Mouse (Mus musculus) heart, embryonic 10.5 days (tissue): ENCODE results near the gene Dlg5. TPM values are rescaled to one million over a fixed set of nuclear protein-coding genes. Genes with fewer than 3 reads are reported as not detected.

Experiments used
- DNase-seq: peaks from one replicate; pipeline ENCODE4 v3.0.0-alpha.2; 2017; ENCODE audit warnings: low spot score
- H3K27ac ChIP-seq: fragments of 300-500 bp; sonication (generic); 2 replicates; pipeline ENCODE4 v1.5.1; 2016; ENCODE audit warnings: mild to moderate bottlenecking
- H3K27me3 ChIP-seq: fragments of 300-500 bp; sonication (generic); 2 replicates; pipeline ENCODE4 v1.6.1; 2016; ENCODE audit warnings: mild to moderate bottlenecking; ENCODE audit not compliant: poor library complexity, insufficient read depth, severe bottlenecking
- H3K36me3 ChIP-seq: fragments of 300-500 bp; sonication (generic); 2 replicates; pipeline ENCODE4 v1.6.1; 2016; ENCODE audit warnings: mild to moderate bottlenecking, moderate library complexity
- H3K4me1 ChIP-seq: fragments of 300-500 bp; sonication (generic); 2 replicates; pipeline ENCODE4 v1.6.1; 2016; ENCODE audit warnings: mild to moderate bottlenecking
- H3K4me3 ChIP-seq: fragments of 300-500 bp; sonication (generic); 2 replicates; pipeline ENCODE4 v1.5.1; 2016; ENCODE audit warnings: mild to moderate bottlenecking, moderate library complexity
- H3K9me3 ChIP-seq: fragments of 300-500 bp; sonication (generic); 2 replicates; pipeline ENCODE4 v1.6.1; 2016; ENCODE audit warnings: mild to moderate bottlenecking, moderate library complexity
- WGBS: fragments of 180-500 bp; shearing (Covaris S2); methylation state at CpG from one replicate; pipeline ENCODE4 v1.1.7; 2016; 5-methylcytosine and 5-hydroxymethylcytosine counted together
- polyA plus RNA-seq: library from polyadenylated mRNA; unstranded; fragments of >200 nt; fragmentation: Nextera tagmentation; extraction: Ambion mirVana; gene quantifications from 2 replicates; pipeline ENCODE4 v1.2.1, GENCODE M21; 2016

Gene Dlg5
- polyA plus RNA-seq: 11.3 and 15.1 TPM in 2 replicates

DNA sequence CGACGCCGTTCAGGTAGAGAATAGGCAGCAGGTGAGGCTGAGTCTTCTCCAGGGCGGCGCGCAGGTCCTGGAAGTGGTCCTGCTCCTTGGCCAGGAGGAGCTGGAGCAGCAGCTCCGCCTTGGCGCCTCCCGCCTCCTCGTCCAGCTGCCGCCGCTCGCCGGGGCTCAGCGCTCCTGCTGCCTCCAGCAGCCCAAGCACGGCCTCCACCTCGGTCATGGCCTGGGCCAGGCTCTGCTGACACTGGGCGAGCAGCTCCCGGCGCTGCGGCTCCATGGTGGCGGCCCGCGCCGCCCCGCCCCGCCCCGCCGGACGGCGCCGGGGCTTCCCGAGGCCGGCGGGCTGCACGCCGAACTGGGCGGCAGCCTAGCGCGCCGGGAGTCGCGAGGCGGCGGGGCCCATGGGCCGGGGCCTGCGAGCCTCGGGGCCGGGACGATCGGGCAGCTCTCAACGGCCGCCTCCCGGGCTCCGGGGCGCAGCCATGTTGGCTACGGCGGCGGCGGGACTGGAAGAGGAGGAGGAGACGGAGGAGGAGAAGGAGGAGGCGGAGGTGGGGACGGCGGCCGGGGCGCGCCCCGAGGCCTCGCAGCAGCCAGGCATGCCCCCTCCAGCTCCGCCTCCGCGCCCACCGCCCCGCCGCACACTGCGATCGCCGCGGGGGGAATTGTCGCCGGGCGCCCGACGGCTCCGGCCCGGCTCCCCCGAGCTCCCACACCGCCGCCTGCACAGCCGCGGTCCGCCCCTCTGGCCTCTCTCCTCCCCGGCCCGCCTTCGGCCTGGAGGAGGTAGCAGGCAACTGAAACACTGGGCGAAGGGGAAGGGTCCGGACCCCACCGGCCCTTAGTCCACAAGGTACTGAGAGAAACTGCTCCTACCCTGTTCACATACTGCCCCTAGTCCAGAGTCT lies at the start of gene Dlg5:
Gene Dlg5 (minus strand): TSS at position 744 of the 905 bp plus-strand sequence.
- H3K4me1 ChIP-seq: peaks cover 26% of the 10 kb centered on the region; the same call in 1 of the 2 replicates
- H3K4me3 ChIP-seq: peak within 1 kb of the TSS; percentile 81
- H3K9me3 ChIP-seq: no peaks in the 10 kb centered on the region
- under 1% methylated on average over 92 of the region's 98 CpGs for WGBS
- H3K27ac ChIP-seq: peak within 1 kb of the TSS; percentile 99
- H3K36me3 ChIP-seq: peaks cover 16% of the 10 kb centered on the region
- H3K27me3 ChIP-seq: no peaks in the 10 kb centered on the region; the same call in 1 of the 2 replicates
- peak; percentile 84 for DNase-seq

DNA sequence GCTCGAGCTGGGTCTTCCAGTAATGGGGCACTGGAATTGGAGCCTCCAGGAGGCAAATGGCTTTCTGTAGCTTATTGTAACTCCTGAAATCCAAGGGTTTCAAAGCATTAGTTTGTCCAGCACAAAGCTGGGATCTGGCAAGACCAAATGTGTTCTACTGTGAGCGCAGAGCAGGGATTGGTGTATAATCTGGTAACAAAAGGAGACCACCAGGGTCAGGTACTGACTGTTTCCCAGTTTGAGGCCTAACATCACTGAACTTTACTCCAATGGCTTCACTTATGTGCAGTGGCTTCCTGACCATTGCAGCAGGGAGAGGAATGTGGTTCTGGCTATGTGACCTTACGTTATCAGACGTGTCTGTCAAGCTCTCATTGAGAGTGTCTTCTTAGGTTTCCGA lies 47.9 kb upstream of the Dlg5 start:
- peak; percentile 61 for DNase-seq
- Histone ChIP-seq H3K4me3 (no peak overlapping the region), H3K4me1 (peaks cover 13% of the 10 kb centered on the region; the same call in 1 of the 2 replicates), H3K36me3 (no peaks in the 10 kb centered on the region), H3K9me3 (no peaks in the 10 kb centered on the region), H3K27ac (peak overlapping the region; percentile 31; the same call in 1 of the 2 replicates), H3K27me3 (no peaks in the 10 kb centered on the region)
- 47% methylated on average over 5 of the region's 5 CpGs for WGBS

DNA sequence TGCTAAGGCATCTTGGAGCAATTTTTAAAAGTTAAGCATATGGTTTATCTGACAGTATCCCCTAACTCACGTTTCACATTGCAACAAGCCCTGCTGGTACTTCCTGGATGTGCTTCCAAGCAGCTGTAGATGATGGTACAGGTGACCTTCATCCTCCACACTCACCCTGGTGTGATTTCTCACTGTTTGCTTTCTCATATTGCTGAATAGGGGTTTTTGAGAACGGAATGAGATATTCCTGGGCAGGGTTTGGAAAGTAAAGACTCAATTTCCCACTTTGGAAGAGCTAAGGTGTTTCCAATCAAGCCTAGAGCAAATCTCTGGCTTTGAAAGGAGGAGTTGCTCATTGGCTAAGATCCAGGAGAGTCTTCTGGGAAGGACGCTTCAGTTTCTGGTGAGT lies 47.2 kb upstream of the Dlg5 start, which contains the start of gene E330034G19Rik:
Gene E330034G19Rik (plus strand): TSS at position 301 of the 400 bp plus-strand sequence.
- Histone ChIP-seq H3K4me3 (no peak within 1 kb of the TSS), H3K9me3 (no peaks in the 10 kb centered on the region), H3K4me1 (peaks cover 13% of the 10 kb centered on the region; the same call in 1 of the 2 replicates), H3K27me3 (no peaks in the 10 kb centered on the region), H3K27ac (peak within 1 kb of the TSS; percentile 31; the same call in 1 of the 2 replicates), H3K36me3 (no peaks in the 10 kb centered on the region)
- no peak for DNase-seq
- WGBS: 49% methylated on average over 3 of the region's 3 CpGs

DNA sequence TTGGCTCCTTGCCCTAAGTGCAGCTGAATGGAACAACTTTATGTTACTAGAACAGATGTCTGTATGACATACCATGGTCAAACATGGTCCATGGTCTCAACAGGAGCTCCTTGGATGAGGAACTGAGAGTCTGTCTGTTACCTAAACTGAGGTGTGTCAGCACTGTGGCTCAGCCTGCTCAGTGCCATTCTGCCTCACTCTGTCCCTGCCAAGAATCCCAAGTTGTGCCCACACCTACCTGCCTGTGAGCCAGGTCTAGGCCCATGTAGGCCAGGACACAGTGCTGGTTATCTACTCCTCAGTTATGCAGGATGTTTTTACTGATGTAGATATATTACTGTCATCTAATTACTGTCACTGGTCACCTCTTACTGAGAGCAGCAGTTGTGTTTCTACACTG lies 45.0 kb upstream of the Dlg5 start:
- no peak overlapping the region for H3K27ac ChIP-seq
- peak; percentile 58 for DNase-seq
- no peak overlapping the region for H3K4me3 ChIP-seq
- peaks cover 23% of the 10 kb centered on the region for H3K4me1 ChIP-seq
- no peaks in the 10 kb centered on the region for H3K36me3 ChIP-seq
- H3K27me3 ChIP-seq: no peaks in the 10 kb centered on the region
- H3K9me3 ChIP-seq: no peaks in the 10 kb centered on the region

DNA sequence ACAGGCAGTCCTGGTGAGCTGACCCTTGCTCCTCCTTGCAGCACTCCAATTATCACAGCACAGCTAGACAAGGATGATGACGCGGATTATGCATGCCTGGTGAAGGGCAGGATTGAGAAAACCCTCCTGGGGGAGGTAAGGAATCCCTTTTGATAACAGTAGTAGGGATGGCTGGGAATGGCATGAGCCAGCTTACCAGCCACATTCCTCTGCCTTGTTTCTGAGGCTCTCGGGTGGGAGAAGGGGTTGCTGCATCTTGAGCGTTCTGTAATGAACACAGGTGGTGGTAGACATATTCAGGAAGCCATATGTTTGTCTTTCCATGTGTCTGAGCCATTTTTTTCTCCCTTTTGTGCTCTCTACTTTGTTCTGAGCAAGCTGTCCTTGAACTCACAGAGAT lies 40.4 kb upstream of the Dlg5 start:
- H3K27me3 ChIP-seq: no peaks in the 10 kb centered on the region
- WGBS: 26% methylated on average over 4 of the region's 4 CpGs

DNA sequence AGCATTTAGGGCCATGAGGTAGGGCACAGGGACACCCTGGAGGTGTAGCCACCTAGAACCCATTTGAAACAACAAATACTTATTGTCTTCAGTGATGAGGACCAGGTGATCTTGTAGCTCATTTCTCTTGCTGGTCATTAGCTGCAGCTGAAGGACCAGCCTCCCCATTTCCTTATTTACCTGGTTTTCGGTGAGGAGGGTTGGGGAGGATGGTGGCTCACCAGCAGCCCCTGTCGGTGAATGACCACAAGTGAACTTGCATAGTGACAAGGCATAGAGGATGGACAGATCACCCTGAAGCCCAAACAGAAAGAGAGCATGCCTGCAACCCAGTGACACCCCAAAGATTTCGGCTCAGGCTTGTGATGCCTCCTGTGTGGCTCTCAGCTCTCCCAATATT lies 36.6 kb upstream of the Dlg5 start:
- Histone ChIP-seq H3K4me3 (no peak overlapping the region), H3K4me1 (peaks cover 12% of the 10 kb centered on the region), H3K27me3 (no peaks in the 10 kb centered on the region), H3K9me3 (no peaks in the 10 kb centered on the region), H3K36me3 (no peaks in the 10 kb centered on the region), H3K27ac (no peak overlapping the region)
- peak; percentile 55 for DNase-seq
- 64% methylated on average over 3 of the region's 3 CpGs for WGBS

More for the DNA sequence above, 40.4 kb upstream of the Dlg5 start:
- H3K4me3 ChIP-seq: no peak overlapping the region
- DNase-seq: peak; percentile 76
- H3K9me3 ChIP-seq: no peaks in the 10 kb centered on the region
- peaks cover 15% of the 10 kb centered on the region for H3K4me1 ChIP-seq
- H3K27ac ChIP-seq: no peak overlapping the region
- H3K36me3 ChIP-seq: no peaks in the 10 kb centered on the region

DNA sequence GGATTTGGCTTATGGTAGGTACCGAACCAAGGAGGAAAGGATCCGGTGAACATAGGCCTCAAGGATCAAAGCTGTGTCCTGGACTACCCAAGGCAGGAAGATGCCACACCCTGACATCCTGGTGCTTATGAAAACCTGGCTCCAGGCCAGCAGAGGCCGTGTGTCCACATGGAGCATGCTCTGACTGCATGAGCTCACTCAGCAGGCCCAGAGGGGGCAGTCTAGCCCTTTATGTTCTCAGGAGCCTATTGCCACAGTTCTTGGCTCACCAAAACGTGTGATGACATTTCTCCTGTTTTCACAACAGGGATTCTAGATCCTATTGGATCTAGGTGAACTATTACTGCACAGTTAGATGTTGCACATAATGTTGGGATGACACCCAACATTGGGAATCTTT lies 35.6 kb upstream of the Dlg5 start:
- DNase-seq: peak; percentile 63
- no peak overlapping the region for H3K27ac ChIP-seq
- no peaks in the 10 kb centered on the region for H3K9me3 ChIP-seq
- H3K27me3 ChIP-seq: no peaks in the 10 kb centered on the region
- H3K4me1 ChIP-seq: peaks cover 9% of the 10 kb centered on the region
- H3K36me3 ChIP-seq: no peaks in the 10 kb centered on the region
- WGBS: 61% methylated on average over 4 of the region's 4 CpGs
- no peak overlapping the region for H3K4me3 ChIP-seq

DNA sequence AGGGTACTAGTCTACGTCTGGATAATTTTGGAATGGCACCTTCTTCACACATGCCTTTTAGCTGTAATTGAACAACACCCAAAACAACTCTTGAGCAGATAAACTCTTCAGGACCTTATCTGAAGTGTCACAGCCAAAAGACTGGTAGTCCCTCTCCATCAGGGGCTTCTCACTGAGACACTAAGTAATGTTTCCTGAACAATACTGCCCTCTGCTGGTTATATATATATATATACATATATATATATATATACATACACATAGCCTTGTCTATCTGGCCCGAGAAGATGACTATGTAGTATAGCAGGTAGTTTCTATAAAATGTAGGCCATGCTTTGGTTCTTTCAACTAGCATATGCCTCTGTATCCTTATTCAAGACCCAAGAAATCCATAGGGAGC lies 29.8 kb upstream of the Dlg5 start:
- H3K4me3 ChIP-seq: no peak overlapping the region
- no peaks in the 10 kb centered on the region for H3K4me1 ChIP-seq
- no peaks in the 10 kb centered on the region for H3K27me3 ChIP-seq
- DNase-seq: no peak
- H3K27ac ChIP-seq: no peak overlapping the region
- H3K9me3 ChIP-seq: no peaks in the 10 kb centered on the region
- H3K36me3 ChIP-seq: no peaks in the 10 kb centered on the region
- 25% methylated on average over 2 of the region's 2 CpGs for WGBS

DNA sequence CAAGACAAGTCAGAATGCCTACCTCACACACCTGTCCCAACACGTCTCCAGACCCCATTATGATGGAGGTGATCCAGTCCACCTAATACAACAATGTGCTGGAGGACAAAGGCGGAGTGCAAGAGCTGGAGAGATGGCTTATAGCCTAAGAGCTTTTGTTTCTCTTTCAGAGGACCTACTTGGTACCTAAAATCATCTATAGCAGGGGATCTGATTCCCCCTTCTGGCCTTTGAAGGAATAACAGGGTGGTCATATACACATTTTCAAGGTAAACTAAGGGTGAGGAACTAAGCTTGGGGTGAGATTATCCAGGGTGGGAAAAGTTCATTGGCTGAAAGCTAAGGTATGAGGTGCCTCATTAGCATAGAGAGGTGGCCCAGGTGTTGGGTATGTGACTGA lies 27.9 kb upstream of the Dlg5 start:
- WGBS: 59% methylated on average over 2 of the region's 2 CpGs
- no peak overlapping the region for H3K27ac ChIP-seq

DNA sequence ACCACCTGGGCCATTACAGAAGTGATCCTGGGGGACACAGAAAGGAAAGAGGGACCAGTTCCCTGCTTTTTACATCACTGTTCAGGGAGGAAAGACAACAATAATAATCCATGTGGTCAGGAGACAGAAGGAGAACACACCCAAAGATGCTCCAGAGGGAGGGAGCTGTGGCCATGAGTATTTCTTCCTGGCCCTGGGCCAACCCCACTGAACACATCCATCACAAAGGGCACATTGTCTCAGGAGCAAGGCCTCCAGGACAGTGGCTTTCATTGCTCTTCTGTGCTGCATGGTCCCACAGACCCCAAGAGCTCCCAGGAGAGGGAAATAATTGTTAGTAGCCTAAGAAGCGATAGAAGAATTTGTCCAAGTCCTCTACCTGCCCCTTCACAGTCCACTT lies 23.9 kb upstream of the Dlg5 start:
- Histone ChIP-seq H3K4me3 (no peak overlapping the region), H3K27me3 (no peaks in the 10 kb centered on the region), H3K4me1 (no peaks in the 10 kb centered on the region), H3K27ac (no peak overlapping the region), H3K9me3 (no peaks in the 10 kb centered on the region), H3K36me3 (no peaks in the 10 kb centered on the region)
- no peak for DNase-seq
- WGBS: 75% methylated on average over 1 of the region's 1 CpGs

More for the DNA sequence above, 27.9 kb upstream of the Dlg5 start:
- Histone ChIP-seq H3K4me1 (no peaks in the 10 kb centered on the region), H3K9me3 (no peaks in the 10 kb centered on the region), H3K4me3 (no peak overlapping the region), H3K36me3 (no peaks in the 10 kb centered on the region), H3K27me3 (no peaks in the 10 kb centered on the region)
- no peak for DNase-seq

DNA sequence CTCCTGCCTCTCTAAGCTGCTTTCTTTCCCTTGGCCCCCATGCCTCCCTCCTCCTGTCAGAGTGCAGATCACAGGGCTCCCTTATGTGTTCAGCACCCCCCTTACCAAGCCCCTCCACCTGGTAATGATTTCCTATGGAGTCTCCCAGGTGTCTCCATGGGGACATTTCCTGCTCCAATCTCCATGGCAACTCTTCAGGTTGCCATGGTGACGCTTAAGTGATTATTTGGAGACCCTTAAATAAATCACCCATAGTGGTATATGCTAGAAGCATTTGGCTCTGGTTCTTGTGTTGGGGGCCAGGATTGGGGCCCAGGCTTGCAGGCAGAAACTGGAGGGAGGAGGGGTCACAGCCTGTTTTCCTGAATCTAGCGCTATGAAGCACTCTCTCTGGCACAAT lies 17.2 kb upstream of the Dlg5 start:
- H3K27me3 ChIP-seq: peaks cover 11% of the 10 kb centered on the region; the same call in 1 of the 2 replicates
- no peaks in the 10 kb centered on the region for H3K9me3 ChIP-seq
- WGBS: 56% methylated on average over 2 of the region's 2 CpGs
- no peaks in the 10 kb centered on the region for H3K4me1 ChIP-seq
- H3K4me3 ChIP-seq: no peak overlapping the region
- DNase-seq: no peak
- no peaks in the 10 kb centered on the region for H3K36me3 ChIP-seq
- H3K27ac ChIP-seq: no peak overlapping the region

DNA sequence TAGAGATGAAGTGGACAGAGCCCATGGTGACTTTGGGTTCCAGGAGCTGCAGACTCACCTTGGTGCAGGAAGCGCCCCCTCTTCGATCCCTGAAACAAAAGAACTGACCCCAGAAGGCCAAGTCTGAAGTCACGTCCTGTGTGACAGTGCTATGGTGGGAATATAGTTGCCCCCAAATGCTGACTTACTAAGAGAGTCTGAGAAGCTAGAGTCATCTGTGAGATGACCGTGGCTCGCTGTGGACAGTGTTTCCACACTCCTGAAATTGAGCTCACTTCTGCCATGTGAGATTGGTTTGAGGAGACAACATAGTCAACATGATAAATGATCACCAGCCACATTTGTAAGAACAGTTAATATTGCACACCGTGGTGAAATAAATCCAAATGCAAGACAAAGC lies 16.7 kb upstream of the Dlg5 start:
- Histone ChIP-seq H3K27ac (0 out of 2 replicates have a peak overlapping the region, but pooled peaks have one; percentile 0), H3K4me3 (no peak overlapping the region), H3K27me3 (peaks cover 11% of the 10 kb centered on the region; the same call in 1 of the 2 replicates), H3K9me3 (no peaks in the 10 kb centered on the region), H3K36me3 (no peaks in the 10 kb centered on the region), H3K4me1 (no peaks in the 10 kb centered on the region)
- DNase-seq: no peak
- 72% methylated on average over 6 of the region's 6 CpGs for WGBS

DNA sequence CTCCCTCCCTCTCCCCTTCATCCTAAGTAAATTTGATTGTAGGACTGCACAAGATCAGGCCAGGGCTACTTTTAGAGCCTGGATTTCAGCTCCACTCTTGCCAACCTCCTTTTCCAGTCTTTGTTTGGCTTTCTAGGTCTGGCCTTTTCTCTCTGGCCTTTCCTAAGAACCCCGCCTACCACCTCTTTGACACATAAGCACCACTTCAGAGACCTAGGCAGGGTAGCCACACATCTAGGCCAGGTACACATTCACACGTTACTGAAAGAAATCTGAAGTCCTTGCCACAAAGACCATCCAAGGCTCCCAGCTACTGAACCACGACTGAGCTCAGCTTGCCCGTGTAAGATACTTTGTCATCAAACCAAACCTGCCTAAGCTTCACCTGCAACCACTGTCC lies 14.7 kb upstream of the Dlg5 start:
- Histone ChIP-seq H3K36me3 (no peaks in the 10 kb centered on the region), H3K27ac (no peak overlapping the region), H3K4me1 (no peaks in the 10 kb centered on the region), H3K9me3 (no peaks in the 10 kb centered on the region), H3K27me3 (peaks cover 11% of the 10 kb centered on the region; the same call in 1 of the 2 replicates), H3K4me3 (no peak overlapping the region)
- 64% methylated on average over 4 of the region's 4 CpGs for WGBS
- no peak for DNase-seq
